Mouse (Mus musculus) adipocyte (in vitro differentiated cells): ENCODE data around the gene Necab3.

Experiments used
- DNase-seq: peaks from one replicate; pipeline ENCODE4 v3.0.0-alpha.2; 2016; ENCODE audit warnings: low spot score

Gene Necab3

DNA sequence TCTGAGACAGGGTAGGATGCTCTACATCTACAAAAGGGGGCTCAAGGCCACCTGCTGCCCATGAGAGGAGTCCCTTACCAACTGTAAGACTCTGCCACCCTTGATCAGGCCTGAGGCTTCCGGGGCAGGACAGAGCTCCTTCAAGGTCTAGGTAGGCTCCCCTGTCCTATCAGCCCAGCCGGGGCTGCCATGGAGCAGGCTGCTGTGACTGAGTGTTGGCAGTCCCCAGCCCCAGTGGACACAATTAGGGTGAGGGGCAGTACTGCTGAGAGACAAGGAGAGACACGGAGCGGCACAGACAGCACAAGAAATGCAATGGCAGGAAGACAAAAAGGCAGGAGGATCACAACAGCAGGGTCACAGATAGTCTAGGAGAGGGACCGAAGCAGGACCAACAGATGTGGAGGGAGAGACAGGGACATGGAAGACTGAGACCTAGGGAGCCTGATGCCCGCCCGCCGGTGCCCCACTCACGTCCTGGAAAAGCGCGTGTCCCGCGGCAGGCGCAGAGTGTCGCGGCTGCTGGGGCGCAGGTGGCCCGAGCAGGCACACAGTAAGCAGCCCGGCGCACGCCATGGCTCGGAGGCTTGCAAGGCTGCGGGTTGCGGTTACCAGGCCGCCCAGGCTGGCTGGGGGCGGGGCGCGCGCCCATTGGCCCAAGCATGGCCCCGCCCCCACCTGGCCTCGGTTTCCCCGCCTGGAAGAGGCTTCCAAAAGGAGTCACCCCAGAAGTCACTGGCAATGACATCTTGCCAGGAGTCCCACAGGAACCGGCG is at the start of gene Necab3:
Gene Necab3, minus strand, starts transcription at position 627 of the 776 bp plus-strand sequence.
- DNase-seq = no peak

DNA sequence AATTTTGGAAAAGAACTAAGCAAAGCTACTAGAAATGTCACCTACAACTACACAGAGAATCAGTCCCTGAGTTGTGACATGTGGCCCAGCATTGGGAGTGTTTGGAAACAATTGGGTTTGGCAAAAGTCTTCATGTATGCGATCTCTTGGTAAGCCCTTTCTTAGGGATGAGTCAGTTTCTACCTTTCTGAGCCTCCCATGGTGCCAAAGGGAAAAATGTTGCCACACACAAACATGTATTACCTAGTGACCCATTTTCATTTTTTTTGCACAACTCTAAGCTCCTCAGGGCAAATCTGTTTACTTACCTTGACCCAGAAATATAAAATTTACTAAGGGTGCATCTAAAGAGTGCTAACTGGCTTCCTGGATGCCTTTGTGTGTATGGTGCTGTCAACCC is 48.3 kb upstream of the Necab3 start:
- no peak for DNase-seq

DNA sequence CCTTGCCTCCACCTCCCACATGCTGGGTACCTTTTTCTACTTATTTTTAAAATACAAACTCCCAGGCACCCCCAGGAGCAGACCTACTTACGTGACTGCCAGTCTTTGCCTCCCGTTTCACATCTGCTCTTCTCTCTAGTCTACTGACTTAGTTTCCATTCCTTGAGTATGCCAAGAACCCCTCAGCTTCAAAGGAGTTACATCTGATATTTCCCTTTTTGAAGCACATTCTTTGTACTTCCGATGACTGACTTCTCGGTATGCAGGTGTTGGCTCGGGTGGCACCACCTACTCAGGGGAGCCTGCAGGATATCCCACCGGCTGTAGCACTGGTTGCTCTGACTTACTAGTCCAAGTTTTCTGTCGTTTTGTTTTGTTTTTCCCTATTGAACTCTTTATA is 45.5 kb upstream of the Necab3 start:
- DNase-seq = no peak

DNA sequence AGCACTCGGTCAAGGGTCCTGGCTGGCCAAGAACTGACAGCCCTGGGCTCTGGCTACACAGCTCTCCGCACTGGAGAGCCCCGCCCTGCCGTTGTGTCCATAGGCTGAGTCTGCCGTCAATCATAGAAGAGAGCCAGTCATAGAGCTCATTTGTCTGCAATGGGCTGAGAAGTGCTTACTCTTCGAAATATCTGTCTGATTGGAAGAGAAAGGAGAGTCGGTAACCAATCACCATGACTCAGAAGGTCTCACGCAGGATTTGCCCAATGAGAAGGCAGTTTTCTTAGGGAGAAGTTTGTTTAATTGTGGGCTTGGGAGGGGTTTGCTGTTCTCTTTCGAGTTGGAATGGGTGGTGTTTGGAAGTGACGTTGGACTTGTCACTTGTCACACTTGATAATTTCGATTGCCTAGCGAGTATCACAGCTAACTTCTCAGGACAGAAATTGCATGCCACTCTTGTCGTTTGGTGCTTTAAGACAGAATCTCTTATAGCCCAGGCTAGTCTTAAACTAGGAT is 45.0 kb upstream of the Necab3 start, which contains the start of gene Pxmp4:
Gene Pxmp4, minus strand, starts transcription at position 71 of the 516 bp plus-strand sequence.
- DNase-seq = peak; percentile 100

DNA sequence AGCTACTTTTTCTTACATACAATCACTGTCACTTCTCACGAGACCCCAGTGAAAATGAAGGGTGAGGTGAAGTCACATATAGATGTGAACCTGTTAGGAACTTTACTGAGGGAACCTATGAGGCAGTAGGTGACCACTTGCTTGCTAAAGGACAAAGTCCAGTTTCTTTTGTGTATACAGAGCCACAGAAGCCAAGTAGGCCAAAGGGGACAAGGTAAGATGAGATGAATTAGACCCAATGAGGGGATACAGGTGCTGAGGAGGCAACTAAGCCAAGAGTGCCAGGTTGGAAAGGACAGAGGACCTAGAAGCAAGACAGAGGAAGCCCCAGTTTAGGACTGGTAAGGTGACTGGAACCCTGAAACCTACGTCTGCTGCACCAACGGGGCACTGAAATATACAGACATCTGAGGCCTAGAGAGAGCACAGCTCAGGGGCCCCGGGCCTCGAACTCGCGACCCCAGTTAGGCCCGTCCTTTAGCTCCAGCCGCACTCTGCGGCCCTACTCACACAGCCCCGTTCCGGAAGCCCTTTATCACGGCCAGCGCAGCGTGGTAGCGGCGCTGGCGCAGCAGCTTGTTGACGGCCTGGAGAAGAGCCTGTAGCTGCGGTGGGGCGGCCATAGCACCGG is 44.4 kb upstream of the Necab3 start:
- DNase-seq = peak; percentile 66

DNA sequence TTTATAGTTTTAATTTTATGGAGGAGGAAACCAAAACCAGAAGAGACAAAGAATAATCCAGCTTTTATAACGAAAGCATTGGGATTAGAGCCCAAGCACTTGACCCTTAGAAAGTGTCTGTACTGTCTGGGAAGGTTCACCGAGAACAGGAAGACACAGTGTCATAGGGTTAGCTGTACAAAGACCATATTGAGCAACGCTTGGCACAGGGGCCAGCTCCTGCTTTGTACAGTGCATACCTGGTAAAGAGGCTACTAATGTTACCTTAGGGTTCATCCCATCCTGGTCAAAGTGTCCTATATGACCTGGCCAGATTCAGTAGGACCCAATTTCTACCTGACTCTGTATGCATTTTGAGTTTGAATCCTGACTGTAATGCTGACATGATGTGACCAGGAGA is 42.6 kb upstream of the Necab3 start:
- DNase-seq = peak; percentile 71

DNA sequence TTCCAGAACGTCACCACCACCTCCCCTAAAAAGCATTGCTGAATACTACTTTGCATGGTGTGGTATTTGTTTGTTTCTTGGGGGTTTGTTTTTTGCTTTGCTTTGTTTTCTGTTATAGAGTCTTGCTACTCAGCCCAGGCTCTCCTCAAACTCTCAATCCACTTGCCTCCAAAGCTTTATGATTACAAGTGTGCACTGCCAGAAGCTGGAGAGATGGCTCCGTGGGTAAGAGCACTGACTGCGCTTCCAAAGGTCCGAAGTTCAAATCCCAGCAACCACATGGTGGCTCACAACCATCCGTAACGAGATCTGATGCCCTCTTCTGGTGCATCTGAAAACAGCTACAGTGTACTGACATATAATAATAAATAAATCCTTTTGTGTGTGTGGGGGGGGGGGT is 41.9 kb upstream of the Necab3 start:
- DNase-seq = no peak

DNA sequence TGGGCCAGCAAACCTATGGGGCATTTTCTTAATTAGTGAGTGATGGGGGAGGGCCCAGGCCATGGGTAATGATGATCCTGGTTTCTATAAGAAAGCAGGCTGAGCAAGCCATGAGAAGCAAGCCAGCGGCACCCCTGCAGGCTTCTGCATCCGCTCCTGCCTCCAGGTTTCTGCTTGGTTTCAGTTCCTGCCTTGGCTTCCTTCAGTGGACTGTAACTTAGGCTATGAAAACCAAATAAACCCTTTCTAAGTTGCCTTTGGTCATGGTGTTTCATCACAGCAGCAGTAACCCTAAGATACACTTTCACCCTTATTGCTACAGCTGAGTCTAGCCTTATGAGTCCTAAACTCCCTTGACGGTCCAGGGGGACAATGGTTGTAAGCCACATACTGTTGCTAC is 38.7 kb upstream of the Necab3 start:
- DNase-seq = no peak

DNA sequence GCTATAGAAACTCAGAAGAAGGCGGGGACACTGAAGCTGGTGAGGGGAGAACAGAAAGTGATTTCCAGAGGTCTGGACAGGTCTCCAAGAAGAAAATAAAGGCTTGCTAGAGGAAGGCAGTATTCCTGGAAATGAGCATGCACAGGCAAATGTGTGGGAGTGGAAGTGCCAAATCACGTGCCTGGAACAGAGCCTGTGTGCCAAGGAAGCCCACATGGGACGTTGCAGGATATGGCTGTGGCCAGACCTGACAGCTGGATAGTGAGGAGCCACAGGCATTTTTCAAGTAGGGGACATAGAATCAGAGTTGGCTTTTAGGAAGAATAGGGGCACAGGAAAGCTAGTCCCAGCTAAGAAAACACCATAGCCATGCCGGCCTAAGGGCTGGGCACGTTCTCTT is 37.1 kb upstream of the Necab3 start:
- peak; percentile 42 for DNase-seq

DNA sequence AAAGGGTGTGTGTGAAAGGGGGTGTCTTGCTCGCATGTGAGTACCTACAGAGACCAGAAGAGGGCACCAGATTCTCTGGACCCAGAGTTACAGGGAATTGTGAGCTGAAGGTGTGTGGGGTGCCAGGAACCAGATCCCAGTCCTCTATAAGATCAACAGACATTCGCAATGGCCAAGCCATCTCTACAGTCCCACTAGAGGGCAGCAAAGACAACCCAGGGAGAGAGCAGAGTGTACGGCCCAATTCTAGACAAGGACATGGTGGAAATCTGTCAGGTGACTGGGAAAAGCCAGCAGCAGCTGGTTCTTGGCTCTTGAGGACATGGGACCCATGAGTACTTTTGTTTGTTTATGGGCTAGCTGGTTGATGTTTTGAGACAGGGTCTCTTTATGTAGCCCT is 34.3 kb upstream of the Necab3 start:
- peak; percentile 63 for DNase-seq

DNA sequence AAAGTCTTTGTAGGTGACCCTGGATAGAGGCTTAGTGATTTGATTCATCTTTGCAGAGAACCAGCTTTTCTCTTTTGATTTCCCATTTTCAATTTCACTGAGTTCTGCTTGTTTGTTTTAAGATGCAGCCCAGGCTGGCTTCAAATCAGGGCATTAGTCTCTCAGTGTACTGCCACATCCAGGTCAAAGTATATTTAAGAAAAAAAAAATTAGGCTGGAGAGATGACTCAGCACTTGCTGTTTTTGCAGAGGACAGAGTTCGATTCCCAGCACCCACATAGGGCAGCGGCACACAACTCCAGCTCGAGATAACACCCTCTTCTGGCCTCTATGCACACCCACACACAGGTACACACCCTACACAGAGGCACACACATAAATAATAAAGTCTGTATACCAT is 32.5 kb upstream of the Necab3 start:
- peak; percentile 64 for DNase-seq

DNA sequence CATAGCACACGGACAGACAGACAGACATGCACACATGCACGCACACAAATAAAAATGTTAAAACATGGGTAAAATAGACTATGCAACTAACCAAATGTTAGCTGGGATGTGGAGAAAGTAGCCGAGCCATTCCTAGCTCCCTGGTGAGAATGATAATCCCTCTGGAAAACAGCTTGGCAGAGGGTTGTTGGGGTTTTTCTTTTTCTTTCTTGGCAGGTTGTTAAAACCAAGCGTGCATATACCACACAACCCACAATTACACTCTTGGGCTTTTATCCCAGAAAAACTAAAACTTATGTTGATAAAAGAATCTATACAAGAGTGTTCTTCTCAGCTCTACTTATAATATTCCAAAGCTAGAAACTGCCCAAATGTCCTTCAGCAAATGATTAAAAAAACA is 30.4 kb upstream of the Necab3 start:
- no peak for DNase-seq

DNA sequence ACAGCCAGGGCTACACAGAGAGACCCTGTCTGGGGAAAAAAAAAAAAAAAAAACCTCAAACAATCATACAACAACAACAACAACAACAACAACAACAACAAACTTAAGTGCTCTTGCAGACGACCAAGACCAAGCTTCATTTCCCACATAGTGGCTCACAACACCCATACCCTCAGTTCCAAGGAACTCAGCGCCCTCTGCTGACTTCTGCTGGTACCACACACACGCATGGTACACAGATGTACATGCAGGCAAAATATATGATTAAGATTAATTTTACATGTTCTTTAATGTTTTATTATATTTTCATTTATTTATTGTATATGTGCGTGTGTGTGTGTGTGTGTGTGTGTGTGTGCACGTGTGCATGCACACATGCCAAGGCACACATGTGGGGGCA is 27.7 kb upstream of the Necab3 start:
- peak; percentile 54 for DNase-seq

DNA sequence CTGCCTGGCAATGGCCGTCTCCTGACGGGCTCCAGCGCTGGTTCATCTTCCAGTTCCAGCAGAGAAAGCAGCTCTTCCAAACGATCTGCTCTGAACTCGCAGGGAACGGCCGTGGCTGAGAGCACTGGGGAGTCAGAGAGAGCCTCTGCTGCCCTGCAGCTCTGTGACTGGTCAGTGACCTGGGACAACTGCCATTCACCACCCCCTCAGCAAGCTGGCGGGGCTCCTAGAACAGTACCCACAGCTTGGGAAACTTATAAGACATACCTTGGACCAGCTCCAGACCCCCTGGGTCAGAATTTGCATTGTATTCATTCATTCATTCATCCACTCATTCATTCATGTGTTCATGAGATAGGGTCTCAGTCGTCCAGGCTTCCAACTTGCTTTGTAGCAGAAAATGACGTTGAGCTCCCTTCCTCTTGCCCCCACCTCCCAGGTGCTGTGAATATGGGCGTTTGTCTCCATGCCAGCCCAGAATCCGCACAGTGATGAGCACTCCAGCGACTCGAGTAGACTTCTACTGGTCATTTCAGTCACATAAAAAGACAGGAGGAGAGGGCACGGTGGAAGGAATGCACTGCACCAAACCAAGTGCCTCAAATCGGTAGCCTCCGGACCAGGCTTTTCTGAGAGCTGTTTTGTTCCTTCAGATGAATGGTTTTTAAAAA is 26.4 kb upstream of the Necab3 start:
- DNase-seq = peak; percentile 56

DNA sequence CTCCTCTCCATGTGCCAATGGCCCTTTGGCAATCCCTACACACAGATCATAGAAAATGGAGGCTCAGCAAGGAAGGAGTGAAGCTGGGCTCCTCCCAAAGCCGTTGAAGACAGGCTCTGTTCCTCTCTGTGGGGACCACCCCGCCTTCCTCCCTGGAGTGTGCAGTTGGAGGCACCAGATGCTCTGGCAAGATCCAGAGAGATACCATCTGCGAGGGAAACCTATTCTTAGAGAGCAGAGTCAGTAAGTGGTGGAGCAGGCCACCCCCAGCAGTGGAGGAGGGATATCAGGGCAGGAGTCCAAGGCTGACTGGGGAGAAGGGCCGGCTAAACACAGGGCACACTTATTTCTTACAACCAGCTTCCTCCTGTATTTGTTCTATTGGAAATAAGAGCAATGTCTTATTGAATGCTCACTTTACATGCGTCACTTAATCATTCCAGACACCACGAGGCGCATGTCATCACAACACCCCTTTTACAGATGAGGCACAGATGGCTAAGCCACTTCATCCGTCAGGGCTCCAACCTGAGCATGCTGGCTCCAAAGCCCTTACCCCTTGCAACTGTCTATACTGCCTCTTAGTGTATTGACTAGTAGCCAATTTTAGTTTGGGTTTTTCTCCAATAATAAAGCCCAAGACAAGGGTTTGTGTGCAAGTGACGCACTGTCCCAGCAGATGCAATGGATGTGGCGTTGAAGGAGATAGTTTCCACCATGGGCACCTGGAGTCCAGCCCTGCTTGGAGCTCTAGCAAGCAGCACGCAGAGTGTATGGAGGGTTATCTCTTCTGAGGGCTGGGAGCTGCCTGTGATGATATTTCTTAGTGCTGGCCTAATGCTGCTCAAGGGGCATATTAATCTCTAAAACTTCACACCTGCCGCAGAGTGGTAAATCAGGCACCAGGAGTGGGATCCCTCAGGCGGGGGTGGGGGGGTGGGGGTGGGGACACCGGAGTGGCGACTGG is 25.5 kb upstream of the Necab3 start:
- peak; percentile 57 for DNase-seq

DNA sequence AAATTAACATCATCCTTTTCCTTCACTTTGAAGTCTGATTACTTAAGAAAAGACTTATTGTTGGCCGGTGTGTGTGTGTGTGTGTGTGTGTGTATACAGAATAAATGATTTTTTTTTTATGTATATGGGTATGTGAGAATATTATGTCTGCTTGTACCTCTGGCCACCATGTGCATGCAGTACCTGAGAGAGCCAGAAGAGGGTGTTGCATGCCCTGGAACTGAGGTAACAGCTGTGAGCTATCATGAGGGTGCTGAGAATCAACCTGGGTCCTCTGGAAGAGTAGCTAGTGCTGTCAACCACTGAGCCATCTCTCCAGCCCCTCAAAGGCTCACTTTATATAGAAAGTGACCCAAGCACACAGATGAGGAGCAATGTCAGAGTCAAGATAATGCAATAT is 22.7 kb upstream of the Necab3 start:
- DNase-seq = no peak

DNA sequence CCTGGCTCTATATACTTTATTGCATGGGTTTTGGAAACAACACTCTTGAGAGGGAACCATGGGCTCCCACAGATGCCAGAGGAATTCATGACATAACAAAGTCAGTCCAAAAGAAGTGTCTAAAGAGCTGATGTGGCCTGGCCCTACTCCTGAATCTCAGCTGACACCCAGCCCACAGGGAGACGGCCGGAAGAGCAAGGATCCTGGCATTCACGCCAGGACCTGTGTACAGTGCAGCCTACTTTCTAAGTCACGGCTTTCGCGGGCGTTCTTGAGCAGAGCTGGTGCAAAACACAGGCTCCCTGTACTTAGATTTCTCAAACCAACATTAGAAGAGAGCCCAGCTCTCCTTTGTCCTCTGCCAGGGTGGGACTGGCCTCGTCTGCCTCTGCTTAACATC is 21.9 kb upstream of the Necab3 start:
- peak; percentile 90 for DNase-seq

DNA sequence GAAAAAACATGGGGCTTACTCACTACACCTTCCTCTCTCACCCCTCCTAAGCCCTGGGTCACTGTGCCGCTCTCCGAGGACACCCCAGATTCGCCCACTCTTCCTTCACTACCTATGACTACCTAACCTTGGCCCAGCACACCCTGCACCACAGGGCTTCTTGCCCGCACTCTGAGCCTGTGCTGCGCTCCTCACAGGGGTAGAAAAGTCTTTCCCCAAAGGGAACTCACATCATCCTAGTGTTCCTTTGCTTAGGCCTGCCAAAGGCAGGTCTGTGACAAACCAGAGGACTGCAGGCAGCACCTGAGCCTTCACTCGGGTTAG is 19.0 kb upstream of the Necab3 start:
- no peak for DNase-seq

DNA sequence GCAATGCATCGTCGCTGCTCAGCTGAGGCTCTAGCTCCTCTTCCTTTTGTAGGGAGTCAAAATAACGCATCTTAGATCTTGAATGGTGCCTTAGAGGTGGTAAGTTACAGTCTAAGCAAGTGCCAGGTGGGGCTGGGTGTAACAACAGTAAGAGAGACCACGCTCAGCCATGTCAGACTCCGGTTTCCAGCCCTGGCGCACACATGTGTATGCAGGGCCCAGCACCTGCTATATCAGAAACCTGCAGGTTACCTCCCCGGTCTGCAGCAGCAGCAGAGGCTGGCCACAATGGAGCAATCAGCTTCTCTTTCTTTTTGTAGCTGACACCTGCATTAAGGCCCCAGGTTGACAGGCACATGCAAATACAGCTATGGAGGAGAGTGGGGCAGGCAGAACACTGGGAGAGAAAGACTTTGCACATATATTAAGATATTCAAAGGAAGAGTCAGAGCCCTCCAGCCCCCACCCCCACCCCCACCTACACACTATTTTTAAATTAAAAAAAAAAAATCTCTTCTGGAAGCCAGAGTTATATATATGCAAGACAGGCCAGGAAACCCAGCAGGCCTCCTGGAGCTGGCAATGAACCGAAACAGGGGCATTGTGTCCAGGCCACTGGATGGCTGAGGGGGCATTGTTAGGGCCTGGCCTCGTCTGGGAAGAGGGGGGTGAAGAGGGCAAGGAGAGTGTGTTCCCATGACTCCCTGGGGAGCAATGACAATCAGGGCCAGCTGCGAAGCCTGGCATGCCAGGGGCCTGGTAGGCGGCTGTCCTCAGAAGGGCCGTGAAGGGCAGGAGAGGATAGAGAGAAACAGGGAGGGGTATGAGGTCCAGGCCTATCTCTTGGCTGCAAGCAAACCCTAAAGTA is 18.4 kb upstream of the Necab3 start:
- no peak for DNase-seq

DNA sequence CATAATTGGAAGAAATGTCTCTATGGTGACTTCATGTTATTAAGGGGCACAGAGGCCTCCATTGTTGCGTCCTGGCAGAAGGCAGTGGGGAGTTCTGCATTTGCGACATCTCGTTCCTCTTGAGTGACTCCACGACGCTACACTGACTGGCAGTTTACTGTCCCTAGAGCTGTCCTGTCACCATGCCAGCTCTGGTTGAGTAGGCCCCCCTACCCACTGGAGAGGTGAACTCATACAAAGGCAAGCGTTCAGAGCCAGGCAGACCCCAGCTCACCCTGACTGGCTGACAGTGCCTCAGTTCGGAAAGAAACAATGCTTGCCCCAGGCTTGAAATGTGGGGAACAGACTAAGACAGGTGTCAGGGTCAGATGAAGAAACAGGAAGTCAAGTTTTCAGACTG is 15.6 kb upstream of the Necab3 start:
- no peak for DNase-seq

DNA sequence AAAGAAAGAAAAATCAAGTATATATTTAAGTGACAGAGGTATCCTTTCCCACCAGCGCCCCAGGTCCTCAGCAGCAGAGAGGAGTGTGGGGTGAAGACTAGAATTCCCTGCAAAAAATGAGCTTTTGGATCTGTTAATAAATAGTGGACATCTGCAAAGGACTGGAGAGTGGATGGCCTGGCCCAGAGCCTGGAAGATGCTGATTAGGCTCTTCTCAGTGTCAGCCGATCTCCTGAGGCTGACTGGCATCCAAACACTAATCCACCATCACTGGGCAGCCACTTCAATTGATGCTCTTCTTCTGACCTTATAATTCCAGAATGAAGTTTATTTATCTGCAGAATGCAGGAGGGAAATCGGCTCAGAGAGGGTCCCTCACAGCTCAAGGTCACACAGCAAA is 14.3 kb upstream of the Necab3 start:
- no peak for DNase-seq
